Mouse (Mus musculus) testis, adult 2 months (tissue): ENCODE results near the gene Cdhr3. TPM values are rescaled to one million over a fixed set of nuclear protein-coding genes. Genes with fewer than 3 reads are reported as not detected.

ENCODE experiments used
- H3K27ac ChIP-seq: fragments of 200-500 bp; 2 replicates; pipeline ENCODE4 v1.5.1; 2012; ENCODE audit warnings: low read depth, low read length; ENCODE audit not compliant: control insufficient read depth, insufficient read depth
- H3K27me3 ChIP-seq: fragments of 200-500 bp; 2 replicates; pipeline ENCODE4 v1.6.1; 2012; ENCODE audit warnings: mild to moderate bottlenecking, low read length, moderate library complexity; ENCODE audit not compliant: control insufficient read depth, insufficient read depth
- H3K36me3 ChIP-seq: fragments of 200-500 bp; 2 replicates; pipeline ENCODE4 v1.6.1; 2012; ENCODE audit warnings: mild to moderate bottlenecking, low read length; ENCODE audit not compliant: control insufficient read depth, insufficient read depth
- H3K4me1 ChIP-seq: fragments of 200-500 bp; 2 replicates; pipeline ENCODE4 v1.6.1; 2012; ENCODE audit warnings: low read length; ENCODE audit not compliant: control insufficient read depth, insufficient read depth
- H3K4me3 ChIP-seq: fragments of 200-500 bp; 2 replicates; pipeline ENCODE4 v1.5.1; 2012; ENCODE audit warnings: low read depth, mild to moderate bottlenecking, low read length, moderate library complexity, mixed read lengths; ENCODE audit not compliant: control insufficient read depth
- CTCF ChIP-seq: fragments of 200-500 bp; IDR thresholded peaks from 2 replicates; pipeline ENCODE4 v1.5.1; 2012; ENCODE audit warnings: low read depth, mild to moderate bottlenecking, inconsistent platforms, low read length, moderate library complexity; ENCODE audit not compliant: control insufficient read depth, insufficient read depth, insufficient replicate concordance
- POLR2A ChIP-seq: fragments of 200-500 bp; IDR thresholded peaks from 2 replicates; pipeline ENCODE4 v1.6.1; 2012; ENCODE audit warnings: low read depth, mild to moderate bottlenecking, inconsistent platforms, low read length, moderate library complexity; ENCODE audit not compliant: control insufficient read depth
- polyA plus RNA-seq: library from polyadenylated mRNA; depleted of rRNA; stranded (reverse); fragments of >200 nt; gene quantifications from 2 replicates; pipeline ENCODE4 v1.2.3, GENCODE M21; 2012; rRNA removed

The Cdhr3 gene
- polyA plus RNA-seq, 1 experiment: 0.02 TPM

DNA sequence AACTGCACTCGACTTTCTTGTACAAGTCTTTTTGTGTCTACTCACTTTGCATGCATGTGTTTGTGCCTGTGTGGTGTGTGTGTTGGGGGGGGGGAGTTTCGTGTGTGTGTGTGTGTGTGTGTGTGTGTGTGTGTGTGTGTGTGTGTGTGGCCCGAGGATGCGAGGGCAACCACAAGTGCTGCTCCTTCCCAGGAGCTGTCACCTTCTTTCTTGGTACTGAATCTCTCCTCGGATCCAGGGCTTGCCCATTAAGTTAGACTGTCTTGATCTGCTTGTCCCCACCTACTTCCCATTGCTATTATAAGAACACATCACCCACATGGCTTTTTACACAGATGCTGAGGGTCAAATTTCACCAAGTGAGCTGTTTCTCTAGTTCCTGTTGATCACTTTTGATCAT, 93.9 kb downstream of the Cdhr3 start:
- Histone ChIP-seq H3K27ac (no peak overlapping the region), H3K27me3 (no peaks in the 10 kb centered on the region), H3K4me3 (no peak overlapping the region), H3K4me1 (no peaks in the 10 kb centered on the region), H3K36me3 (no peaks in the 10 kb centered on the region)
- TF ChIP-seq CTCF (no peak), POLR2A (no peak)

DNA sequence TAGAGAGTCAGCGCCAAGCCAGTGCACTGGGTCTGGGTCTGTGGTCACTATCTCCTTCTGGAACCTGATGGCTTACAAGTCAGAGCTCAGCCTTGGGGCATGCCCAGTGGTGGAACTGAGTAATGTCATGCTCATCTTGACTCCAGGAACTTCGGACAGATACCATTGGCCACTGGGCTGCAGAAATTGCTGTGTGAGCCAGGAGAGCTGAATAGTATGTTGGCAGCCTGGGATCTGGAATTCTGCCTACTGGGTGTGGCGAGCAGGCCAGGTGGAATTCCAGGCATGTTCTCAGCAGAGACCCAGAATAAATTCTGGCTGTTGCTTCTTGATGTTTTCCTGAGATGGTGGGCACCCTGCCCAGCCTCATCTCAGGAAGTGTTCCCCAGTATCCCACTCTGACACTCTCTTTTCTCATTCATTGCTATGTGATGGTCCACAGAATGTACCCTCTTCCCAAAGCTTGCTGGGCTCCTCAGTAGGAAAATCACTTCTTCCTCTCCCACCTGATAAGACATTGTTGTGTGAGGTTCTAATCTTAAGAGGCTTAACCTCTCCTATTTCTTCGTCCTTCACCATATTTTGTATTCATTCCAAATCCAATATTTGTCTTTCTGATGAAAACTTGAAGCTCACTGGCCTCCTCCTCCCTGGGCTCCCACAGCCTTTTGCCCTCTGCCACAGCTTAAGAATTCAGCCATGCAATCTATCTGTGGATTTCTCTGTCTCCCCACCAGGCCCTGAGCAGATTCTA, 97.4 kb downstream of the Cdhr3 start:
- H3K36me3 ChIP-seq: no peaks in the 10 kb centered on the region
- H3K4me1 ChIP-seq: no peaks in the 10 kb centered on the region
- H3K27ac ChIP-seq: no peak overlapping the region
- no peaks in the 10 kb centered on the region for H3K27me3 ChIP-seq
- no peak overlapping the region for H3K4me3 ChIP-seq
- TF ChIP-seq POLR2A (no peak), CTCF (no peak)

DNA sequence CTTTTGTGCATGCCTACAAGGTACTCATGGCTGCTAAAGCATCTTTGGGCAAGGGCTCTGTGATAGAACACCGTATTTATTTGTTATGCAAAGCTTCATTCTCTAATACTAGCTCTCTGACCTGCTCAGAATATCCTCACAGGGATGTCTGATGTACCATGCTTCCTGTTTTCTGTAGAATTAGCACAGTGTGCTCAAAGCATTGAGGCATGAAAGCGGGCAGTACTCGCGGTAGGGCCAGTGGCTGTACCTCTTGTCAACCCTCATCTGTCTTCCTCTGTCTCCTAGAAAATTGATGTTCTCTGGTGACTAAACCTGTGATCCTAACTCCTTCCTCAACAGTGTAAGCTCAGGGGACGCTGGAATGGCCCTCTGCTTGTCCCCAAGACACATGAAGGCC, 98.6 kb downstream of the Cdhr3 start:
- Histone ChIP-seq H3K36me3 (no peaks in the 10 kb centered on the region), H3K27ac (no peak overlapping the region), H3K4me1 (peaks cover 2% of the 10 kb centered on the region; the same call in 1 of the 2 replicates), H3K4me3 (no peak overlapping the region), H3K27me3 (no peaks in the 10 kb centered on the region)
- TF ChIP-seq POLR2A (no peak), CTCF (no peak)

DNA sequence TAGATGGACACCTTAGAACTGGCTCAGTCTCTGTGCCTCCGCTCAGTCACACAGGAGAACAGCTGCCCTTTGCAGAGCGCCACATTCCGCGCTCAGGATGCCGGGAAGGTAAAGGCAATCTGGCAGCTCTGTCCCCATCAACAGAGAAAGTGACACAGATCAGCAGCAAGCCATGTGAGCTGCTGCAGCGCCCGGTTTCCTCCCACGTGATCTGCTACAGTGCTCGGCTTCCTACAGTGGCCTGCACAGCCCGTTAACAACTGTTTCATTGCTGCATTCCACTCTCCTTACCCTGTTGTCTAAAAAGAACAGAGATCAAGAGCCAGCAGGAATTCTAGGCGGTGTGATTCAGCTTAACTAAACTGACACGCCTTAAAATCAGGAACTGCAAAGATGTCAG, 102.9 kb downstream of the Cdhr3 start:
- H3K27ac ChIP-seq: no peak overlapping the region
- H3K36me3 ChIP-seq: no peaks in the 10 kb centered on the region
- no peak overlapping the region for H3K4me3 ChIP-seq
- H3K4me1 ChIP-seq: peaks cover 2% of the 10 kb centered on the region; the same call in 1 of the 2 replicates
- no peaks in the 10 kb centered on the region for H3K27me3 ChIP-seq
- TF ChIP-seq POLR2A (no peak), CTCF (no peak)

DNA sequence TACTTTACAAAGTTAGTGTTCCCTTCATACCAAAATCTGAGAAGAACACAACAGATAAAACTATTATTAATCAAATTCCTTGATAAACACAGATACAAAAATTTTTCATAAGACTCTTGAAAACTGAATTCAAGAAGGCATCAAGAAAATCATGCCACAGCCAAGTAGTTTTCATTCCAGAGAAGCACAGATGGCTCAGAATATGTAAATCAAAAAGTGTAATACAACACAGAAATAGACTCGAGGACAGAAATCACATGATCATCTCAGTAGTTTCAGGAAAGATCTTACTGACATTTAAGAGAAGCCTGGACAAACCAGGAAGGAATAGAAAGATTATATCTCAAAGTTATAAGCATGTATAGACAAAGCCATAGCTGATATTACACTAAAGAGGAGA, 106.4 kb downstream of the Cdhr3 start:
- no peaks in the 10 kb centered on the region for H3K27me3 ChIP-seq
- no peak overlapping the region for H3K27ac ChIP-seq
- peaks cover 2% of the 10 kb centered on the region; the same call in 1 of the 2 replicates for H3K4me1 ChIP-seq
- no peaks in the 10 kb centered on the region for H3K36me3 ChIP-seq
- TF ChIP-seq CTCF: no peak
- TF ChIP-seq POLR2A: no peak
- H3K4me3 ChIP-seq: no peak overlapping the region

Other genes starting within 250 kb of the Cdhr3 start
- gene Sypl, start 139.0 kb downstream of the Cdhr3 start, polyA plus RNA-seq: 173 and 221 TPM in 2 replicates
- gene Atxn7l1, start 54.8 kb upstream of the Cdhr3 start, polyA plus RNA-seq: 176 and 194 TPM in 2 replicates